Mouse (Mus musculus): ENCODE data around the gene Iqcf3.

Iqcf3 gene

GRCm38 (mm10) chr9:106471892-106472291 lies 89.5 kb downstream of the Iqcf3 start:
- no peak for DNase-seq (ENCODE audit: low spot score in 2 of 2)

- no peak for DNase-seq (ENCODE audit: low spot score in 2 of 2)
Observed at GRCm38 (mm10) chr9:106470991-106471750, 90.3 kb downstream of the Iqcf3 start.

GRCm38 (mm10) chr9:106469776-106470175 lies 91.7 kb downstream of the Iqcf3 start:
- DNase-seq (ENCODE audit: low spot score in 2 of 2) = no peak

DNA sequence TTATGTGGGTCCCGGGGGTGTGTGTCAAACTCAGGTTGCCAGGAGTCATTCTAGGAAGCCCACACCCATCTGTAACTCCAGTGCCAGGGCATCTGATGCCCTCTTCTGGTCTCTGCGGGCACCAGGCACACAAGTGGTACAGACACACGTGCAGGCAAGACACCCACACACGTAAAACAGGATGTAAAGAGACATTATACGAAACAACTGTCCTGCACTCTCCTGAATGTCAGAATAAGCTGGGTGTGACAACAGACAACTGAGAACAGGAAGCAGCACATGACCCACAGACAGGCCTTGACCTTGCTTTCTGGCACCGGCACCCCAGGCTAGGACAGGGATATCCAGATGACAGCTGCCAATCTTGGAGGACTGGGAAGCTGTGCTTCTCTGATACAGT lies 92.1 kb downstream of the Iqcf3 start:
- DNase-seq (ENCODE audit: low spot score in 2 of 2) = no peak

GRCm38 (mm10) chr9:106467746-106468145 lies 93.7 kb downstream of the Iqcf3 start:
- DNase-seq (ENCODE audit: low spot score in 2 of 2) = no peak

DNA sequence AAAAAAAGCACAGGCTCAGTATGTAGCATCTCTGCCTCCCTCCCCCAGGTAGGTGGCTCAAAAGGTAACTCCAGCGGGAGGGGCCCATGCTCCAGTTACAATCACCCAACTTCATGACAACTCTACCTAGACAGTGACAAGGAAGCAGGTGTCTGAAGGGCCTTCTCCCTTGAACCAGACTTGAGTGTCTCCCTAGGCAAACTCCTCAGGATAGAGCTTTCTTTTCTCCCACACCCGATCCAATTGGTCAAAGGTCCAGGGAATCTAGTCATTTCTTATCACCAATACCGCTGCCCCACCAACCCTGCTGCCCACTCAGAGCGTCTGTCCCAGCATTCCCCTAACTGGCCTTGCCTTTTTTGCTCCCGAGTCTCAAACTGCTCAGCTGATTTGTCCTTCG lies 94.7 kb downstream of the Iqcf3 start:
- DNase-seq (ENCODE audit: low spot score in 2 of 2) = no peak

DNA sequence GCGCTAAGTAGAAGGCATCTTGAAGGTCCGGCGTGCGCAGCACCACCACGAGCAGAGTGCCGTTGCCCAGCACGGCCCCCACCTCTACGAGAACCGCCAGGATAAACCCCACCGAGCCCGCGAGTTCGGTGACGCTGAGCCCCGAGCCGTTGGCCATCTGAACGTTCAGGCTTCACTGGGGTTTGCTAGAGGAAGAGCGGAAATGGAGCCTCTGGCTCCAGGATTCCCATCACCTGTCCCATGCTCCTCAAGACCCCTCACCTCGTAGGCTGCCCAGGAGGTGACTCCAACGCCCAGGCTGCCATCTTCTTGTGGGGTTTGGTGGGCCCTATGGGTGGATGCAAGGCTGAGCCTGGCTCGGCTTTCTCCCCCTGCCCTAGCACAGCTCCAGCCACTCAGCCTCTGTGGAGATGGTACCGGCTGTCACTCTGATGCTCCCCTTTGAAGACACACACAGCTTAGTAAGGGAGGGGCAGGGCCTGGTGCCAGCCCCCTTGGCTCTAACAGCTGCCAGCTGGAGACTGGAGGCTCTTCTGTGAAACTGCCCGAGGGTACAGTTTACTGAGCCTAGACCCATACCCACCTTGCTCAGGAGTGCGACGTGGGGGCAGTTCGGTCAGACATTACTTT lies 95.7 kb downstream of the Iqcf3 start, which contains the start of gene Gpr62:
Gene Gpr62, minus strand, starts transcription at position 368 of the 630 bp plus-strand sequence.
- DNase-seq (ENCODE audit: low spot score in 2 of 2) = no peak

DNA sequence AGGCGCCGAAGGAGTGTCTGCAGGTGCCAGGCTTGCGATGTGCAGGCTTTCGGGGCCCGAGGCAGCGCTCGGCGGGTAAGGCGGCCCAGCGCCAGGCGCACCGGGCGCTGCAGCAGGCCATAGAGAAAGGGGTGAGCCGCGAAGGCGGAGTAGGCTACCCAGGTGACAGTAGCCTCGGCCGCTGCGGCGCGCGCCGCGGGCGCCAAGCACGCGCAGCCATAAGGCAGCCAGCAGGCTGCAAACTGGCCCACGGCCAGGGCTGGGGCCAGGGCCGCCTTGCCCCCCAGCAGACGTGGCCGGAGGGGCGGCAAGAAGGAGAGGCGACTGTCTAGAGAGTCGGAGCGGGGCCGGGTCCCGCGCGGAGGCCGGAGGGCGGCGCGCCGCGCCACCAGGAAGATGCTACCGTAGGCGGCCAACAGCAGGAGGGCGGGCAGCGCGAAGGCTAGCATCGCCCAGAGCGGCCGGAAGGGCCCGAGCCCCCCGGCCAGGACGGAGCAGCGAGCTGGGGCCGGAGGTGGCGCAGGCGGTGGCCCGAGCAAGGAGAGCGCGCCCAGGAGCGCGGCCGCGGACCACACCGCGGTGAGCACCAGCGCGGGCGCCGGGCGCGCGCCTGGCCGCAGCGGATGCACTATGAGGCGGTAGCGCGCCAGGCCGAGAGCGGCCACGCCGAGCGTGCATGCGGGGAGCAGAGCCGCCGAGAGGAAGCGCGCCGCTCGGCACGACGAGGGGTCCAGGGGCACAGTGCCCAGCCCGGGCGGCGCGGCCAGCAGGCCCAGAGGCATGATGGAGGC lies 96.5 kb downstream of the Iqcf3 start:
- DNase-seq (ENCODE audit: low spot score in 2 of 2) = peak in 1 of 2 experiments; percentile 29

- DNase-seq (ENCODE audit: low spot score in 2 of 2) = no peak
Observed at GRCm38 (mm10) chr9:106463122-106464063, 98.0 kb downstream of the Iqcf3 start.

DNA sequence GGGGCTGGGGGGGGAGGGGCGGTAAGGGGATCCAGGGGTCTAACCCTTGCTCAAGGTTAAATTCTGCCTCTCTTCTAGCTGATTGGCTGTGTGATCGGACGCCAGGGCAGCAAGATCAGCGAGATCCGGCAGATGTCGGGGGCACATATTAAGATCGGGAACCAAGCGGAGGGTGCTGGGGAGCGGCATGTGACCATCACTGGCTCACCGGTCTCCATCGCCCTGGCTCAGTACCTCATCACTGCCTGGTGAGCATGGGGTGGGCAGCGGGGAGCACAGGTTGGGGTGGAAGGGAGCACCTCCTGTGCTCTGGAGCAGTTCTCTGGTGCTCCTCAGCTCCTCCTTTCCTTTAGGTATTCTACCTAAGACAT lies 99.0 kb downstream of the Iqcf3 start:
- DNase-seq (ENCODE audit: low spot score in 2 of 2) = no peak

DNA sequence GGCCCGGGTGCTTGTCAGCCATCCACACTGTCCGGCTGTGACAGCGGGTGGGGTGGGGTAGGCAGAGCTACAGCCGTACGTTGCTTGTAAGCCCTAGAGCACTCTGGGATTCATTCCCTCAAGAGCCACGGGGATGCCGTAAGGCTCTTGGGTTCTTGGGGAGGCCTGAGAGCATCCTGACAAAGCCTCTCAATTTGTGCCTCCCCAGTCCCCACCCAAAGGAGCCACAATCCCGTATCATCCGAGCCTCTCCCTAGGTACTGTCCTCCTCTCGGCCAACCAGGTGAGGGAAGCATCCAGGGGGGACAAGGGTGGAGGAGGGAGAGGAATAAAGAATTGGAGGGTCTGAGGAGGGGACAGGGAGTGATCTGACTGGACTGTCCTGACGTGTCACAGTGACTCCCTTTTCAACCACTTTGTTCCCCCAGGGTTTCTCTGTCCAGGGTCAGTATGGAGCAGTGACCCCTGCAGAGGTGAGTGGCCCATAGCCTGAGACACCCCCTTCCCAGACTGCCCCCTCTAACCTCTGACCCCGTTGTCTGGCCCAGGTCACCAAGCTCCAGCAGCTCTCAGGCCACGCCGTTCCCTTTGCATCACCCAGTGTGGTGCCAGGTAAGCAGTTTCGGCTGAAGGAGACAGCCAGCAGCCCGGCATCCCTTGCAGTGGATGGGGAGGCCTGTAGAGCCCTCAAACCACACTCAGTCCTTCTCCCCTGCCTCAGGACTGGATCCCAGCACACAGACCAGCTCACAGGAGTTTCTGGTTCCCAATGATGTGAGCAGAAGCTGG lies 99.6 kb downstream of the Iqcf3 start:
- no peak for DNase-seq (ENCODE audit: low spot score in 2 of 2)

DNA sequence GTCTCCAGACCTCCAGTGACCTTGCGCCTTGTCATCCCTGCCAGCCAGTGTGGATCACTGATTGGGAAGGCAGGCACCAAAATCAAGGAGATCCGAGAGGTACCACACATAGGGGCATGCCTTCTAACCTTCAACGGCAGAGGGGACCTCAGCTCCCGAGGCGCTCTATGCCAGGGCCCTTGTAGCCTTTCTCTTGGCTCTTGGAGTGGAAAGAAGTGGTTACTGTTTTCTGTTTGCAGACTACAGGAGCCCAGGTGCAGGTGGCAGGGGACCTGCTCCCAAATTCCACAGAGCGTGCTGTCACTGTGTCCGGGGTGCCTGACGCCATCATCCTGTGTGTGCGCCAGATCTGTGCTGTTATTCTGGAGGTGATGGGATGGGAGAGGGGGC lies 100.4 kb downstream of the Iqcf3 start:
- no peak for DNase-seq (ENCODE audit: low spot score in 2 of 2)

- DNase-seq (ENCODE audit: low spot score in 2 of 2) = no peak
Observed at GRCm38 (mm10) chr9:106460401-106461025, 100.9 kb downstream of the Iqcf3 start.

DNA sequence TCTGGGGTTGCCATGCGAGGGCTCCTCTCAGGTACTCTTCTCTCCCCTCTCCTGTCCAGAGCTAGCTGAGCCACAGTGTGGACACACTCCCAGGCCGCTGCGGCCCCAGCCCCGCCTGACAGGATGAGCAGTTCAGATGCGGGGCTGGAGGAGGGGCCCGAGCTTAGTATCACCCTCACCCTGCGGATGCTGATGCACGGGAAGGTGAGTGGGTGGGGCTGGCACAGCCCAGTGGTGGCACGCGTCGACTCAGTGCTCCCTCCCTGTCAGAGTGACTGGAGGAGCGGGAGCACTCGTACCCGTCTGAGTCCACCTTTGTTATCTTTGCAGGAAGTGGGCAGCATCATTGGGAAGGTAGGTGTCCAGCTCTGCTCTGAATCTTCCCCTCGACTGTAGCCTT lies 101.5 kb downstream of the Iqcf3 start:
- no peak for DNase-seq (ENCODE audit: low spot score in 2 of 2)

DNA sequence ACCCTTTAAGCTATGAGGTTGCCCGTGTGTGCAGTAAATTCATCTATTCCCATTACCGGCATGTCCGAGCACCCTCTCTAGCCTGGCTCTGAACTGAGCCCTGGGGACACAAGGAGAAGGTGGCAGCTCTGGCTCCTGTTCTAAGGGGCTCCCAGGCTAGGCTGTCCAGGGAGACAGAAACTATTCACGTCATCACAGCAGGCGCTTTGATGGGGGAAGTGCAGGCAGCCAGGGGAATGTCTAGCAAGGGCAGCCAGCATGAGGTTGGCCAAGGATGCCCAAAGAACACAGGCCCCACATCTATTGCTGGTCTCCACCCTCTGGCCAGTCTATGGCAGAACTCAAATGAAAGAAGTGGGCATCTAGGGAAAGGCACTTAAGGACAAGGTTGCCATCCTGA lies 103.5 kb downstream of the Iqcf3 start:
- DNase-seq (ENCODE audit: low spot score in 2 of 2) = no peak

DNA sequence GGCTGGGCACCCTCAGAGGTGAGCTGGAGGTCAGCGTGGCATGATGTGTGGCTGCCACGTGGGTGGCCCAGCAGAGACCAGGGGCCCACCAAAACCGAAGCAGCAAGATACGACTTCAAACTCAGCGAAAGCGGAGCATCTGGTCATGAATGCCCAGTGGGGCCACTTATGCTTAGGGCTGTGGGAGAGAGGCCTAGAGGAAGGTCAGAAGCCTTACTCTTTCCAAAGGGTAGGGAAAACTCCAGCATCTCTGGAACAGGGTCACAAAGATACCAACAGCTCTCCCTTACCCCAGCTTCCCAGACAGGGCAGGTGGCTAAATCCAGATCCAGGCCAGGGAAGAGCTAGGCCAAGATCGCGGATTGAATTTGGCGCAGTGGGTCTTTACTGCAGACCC lies 104.3 kb downstream of the Iqcf3 start:
- DNase-seq (ENCODE audit: low spot score in 2 of 2) = no peak

GRCm38 (mm10) chr9:106456325-106457162 lies 104.9 kb downstream of the Iqcf3 start:
- DNase-seq (ENCODE audit: low spot score in 2 of 2) = no peak

DNA sequence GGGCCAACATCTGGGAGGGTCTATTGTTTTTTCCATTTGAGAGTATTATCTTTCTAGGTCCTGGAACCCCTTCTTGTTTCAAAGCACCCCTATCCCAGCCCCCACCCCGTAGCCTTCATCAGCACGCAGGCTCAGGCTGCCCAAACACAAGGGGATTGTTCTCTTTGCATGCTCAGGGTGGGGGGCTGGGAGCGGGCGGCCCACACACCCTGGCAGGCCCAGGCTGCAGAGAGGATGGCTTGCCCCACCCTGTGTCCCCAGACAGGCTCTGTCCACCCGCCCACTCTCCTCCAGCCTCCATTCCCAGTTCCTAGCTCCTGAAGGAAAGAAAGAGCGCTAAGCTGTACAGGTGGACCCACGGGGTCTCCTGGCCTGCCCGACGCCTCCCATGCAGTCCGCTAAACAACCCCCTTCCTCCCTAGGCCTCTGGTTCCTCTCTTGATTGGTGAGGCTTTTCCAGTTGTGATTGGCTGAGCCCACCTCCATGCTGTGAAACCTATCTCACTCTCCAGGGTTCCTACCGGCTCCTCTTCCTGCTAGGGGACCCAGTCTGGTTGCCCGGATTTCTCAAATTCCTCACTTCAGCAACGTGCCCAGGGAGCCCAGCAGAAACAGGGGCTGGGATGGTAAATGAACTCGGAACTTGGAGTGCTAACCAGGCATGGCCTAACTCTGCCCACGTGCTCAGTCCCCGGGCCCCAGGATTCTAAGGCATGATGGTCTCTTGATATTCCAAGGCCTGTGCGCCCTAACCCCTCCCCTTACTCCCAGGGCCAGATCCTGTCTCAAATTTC lies 106.3 kb downstream of the Iqcf3 start:
- no peak for DNase-seq (ENCODE audit: low spot score in 2 of 2)
